Mouse (Mus musculus): ENCODE measurements around the gene Msantd3. TPM values are rescaled to one million over a fixed set of nuclear protein-coding genes. Genes with fewer than 3 reads are reported as not detected.

Msantd3 gene
- total RNA-seq, 1 experiment from 2014 or later = 16.9 TPM

DNA sequence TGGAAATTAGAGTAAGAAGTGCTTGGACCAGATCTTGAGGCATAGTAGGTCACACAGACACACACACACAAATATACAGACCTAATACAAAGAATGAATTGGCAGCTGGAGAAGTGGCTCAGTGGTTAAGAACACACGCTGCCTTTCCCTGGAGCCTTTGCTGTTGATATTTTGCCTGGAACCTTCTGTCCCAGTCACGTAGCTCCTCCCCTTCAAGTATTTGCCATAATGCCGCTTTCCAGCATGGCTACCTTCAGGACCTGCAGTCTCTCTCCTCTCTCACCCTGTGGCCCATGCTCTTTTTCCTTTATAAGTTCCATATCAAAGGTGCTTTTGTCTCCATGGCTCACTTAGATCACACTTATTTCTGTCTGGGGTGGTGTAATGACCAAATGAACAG, 51.7 kb downstream of the Msantd3 start:
- no peak for ATAC-seq (replicated peaks; ENCODE audit: low read depth, poor library complexity, severe bottlenecking)

DNA sequence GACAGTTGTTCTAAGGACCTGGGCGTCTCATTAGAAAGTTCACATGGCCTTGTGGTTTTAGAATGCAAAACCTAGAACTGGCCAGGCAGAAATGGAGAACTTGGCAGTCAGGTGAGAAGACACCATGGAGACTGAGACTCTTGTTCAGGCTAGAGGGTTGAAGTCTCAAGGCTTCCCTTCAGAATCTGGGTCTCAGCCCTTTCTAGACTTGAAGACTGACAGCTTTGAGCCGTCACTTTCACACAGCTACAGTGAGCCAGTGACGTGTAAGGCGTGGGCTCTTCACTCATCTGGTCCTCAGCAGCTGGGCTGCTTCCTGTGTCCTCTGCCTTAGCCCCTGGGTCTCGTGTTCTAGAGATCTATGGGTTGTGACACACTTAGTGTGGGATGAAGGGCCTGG, 52.6 kb downstream of the Msantd3 start:
- ATAC-seq (replicated peaks; ENCODE audit: low read depth, poor library complexity, severe bottlenecking) = 0 out of 2 replicates have a peak, but pooled peaks have one; percentile 43

- 0 out of 2 replicates have a peak, but pooled peaks have one; percentile 17 for ATAC-seq (replicated peaks; ENCODE audit: low read depth, poor library complexity, severe bottlenecking)
Observed at GRCm38 (mm10) chr4:48592844-48593243, 53.1 kb downstream of the Msantd3 start.

GRCm38 (mm10) chr4:48596111-48596510, 56.4 kb downstream of the Msantd3 start:
- no peak for ATAC-seq (replicated peaks; ENCODE audit: low read depth, poor library complexity, severe bottlenecking)

- no peak for ATAC-seq (replicated peaks; ENCODE audit: low read depth, poor library complexity, severe bottlenecking)
Observed at GRCm38 (mm10) chr4:48605650-48606049, 65.9 kb downstream of the Msantd3 start.

GRCm38 (mm10) chr4:48609485-48609884, 69.8 kb downstream of the Msantd3 start:
- ATAC-seq (replicated peaks; ENCODE audit: low read depth, poor library complexity, severe bottlenecking) = no peak

DNA sequence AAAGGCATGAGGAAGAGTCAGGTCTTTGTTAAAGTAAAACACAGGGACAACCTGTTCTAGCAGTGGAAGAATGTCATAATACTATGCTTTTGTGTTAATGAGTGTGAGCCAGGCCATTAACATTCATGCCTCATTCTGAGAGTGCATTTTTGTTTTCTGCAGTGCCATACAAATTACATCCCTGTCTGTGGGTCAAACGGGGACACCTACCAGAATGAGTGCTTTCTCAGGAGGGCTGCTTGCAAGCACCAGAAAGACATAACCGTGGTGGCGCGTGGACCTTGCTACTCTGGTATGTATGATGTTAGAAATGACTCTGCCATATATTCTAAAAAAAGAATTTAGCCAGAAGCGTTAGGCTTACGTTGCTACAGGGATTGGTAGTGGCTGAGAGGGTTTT, 70.5 kb downstream of the Msantd3 start:
- no peak for ATAC-seq (replicated peaks; ENCODE audit: low read depth, poor library complexity, severe bottlenecking)

Other genes starting within 250 kb of the Msantd3 start
- 58.4 and 69.3 TPM in 2 replicates for gene Tex10, start 66.5 kb upstream of the Msantd3 start, total RNA-seq (2017)
- gene Tmeff1, start 45.2 kb downstream of the Msantd3 start, total RNA-seq (2017) = not detected in 2 replicates
- not detected in 2 replicates for gene Cavin4, start 123.6 kb downstream of the Msantd3 start, total RNA-seq (2017)